Mouse (Mus musculus) embryonic facial prominence, embryonic 14.5 days (tissue): ENCODE measurements around the gene 6030458C11Rik. TPM values are rescaled to one million over a fixed set of nuclear protein-coding genes. Genes with fewer than 3 reads are reported as not detected.

Experiments
- ATAC-seq: fragments of 200-750 bp; cut with Nextera tagmentation; 2 replicates; pipeline ENCODE4 v1.8.0; 2017; ENCODE audit warnings: low read depth, moderate number of reproducible peaks, moderate TSS enrichment
- DNase-seq: peaks from one replicate; pipeline ENCODE4 v3.0.0-alpha.2; 2015; ENCODE audit warnings: low spot score
- H3K27ac ChIP-seq: fragments of 300-500 bp; sonication (generic); replicated peaks from 2 replicates; pipeline ENCODE4 v1.5.1; 2014; ENCODE audit warnings: low read depth, mild to moderate bottlenecking, low read length, moderate library complexity
- H3K27me3 ChIP-seq: fragments of 300-500 bp; sonication (generic); replicated peaks from 2 replicates; pipeline ENCODE4 v1.6.1; 2014; ENCODE audit warnings: low read length; ENCODE audit not compliant: control insufficient read depth, insufficient read depth
- H3K36me3 ChIP-seq: fragments of 300-500 bp; sonication (generic); 2 replicates; pipeline ENCODE4 v1.6.1; 2014; ENCODE audit warnings: low read length, mixed read lengths; ENCODE audit not compliant: control insufficient read depth, insufficient read depth
- H3K4me1 ChIP-seq: fragments of 300-500 bp; sonication (generic); 2 replicates; pipeline ENCODE4 v1.6.1; 2014; ENCODE audit warnings: antibody characterized with exemption, low read length; ENCODE audit not compliant: control insufficient read depth, insufficient read depth
- H3K4me2 ChIP-seq: fragments of 300-500 bp; sonication (generic); 2 replicates; pipeline ENCODE4 v1.6.1; 2014; ENCODE audit warnings: low read depth, mild to moderate bottlenecking, low read length, moderate library complexity, mixed read lengths
- H3K4me3 ChIP-seq: fragments of 300-500 bp; sonication (generic); 2 replicates; pipeline ENCODE4 v1.5.1; 2014; ENCODE audit warnings: low read depth, mild to moderate bottlenecking, low read length
- H3K9ac ChIP-seq: fragments of 300-500 bp; sonication (generic); 2 replicates; pipeline ENCODE4 v1.6.1; 2014; ENCODE audit warnings: low read depth, mild to moderate bottlenecking, low read length, moderate library complexity, mixed read lengths
- H3K9me3 ChIP-seq: fragments of 300-500 bp; sonication (generic); 2 replicates; pipeline ENCODE4 v1.6.1; 2016; ENCODE audit warnings: low read length; ENCODE audit not compliant: control insufficient read depth
- WGBS: fragments of 180-500 bp; shearing (Covaris S2); extraction: QIAGEN DNeasy Blood & Tissue Kit; methylation state at CpG from one replicate; pipeline ENCODE4 v1.1.7; 2014; 5-methylcytosine and 5-hydroxymethylcytosine counted together
- polyA plus RNA-seq: library from polyadenylated mRNA; unstranded; fragments of >200 nt; fragmentation: Nextera tagmentation; extraction: Ambion mirVana; gene quantifications from 2 replicates; pipeline ENCODE4 v1.2.1, GENCODE M21; 2014

The 6030458C11Rik gene
- polyA plus RNA-seq, 1 experiment from 2014 or later = 20.6 TPM

DNA sequence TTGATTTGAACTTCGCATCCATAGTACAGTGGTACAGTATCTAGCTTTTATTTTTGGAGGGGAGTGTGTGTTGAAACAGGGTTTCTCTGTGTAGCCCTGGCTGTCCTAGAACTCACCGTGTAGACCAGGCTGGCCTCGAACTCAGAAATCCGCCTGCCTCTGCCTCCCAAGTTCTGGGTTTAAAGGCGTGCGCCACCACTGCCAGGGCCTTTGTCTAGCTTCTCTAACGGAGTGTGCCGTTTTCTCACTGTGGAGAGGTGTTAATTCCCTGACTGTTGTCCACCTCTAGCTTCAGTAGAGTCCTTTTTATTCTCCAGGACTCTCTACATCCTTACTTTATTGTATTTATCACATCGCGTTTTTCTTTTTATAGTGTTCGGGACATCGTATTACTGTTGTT, 959 bp upstream of the 6030458C11Rik start:
- ATAC-seq = no peak
- Histone ChIP-seq H3K9me3 (no peaks in the 10 kb centered on the region), H3K27ac (no peak overlapping the region), H3K36me3 (peaks cover 58% of the 10 kb centered on the region), H3K4me3 (peak overlapping the region; percentile 88), H3K27me3 (no peaks in the 10 kb centered on the region), H3K4me1 (peaks cover 11% of the 10 kb centered on the region), H3K4me2 (peak overlapping the region; percentile 80), H3K9ac (peak overlapping the region; percentile 94)
- no peak for DNase-seq
- WGBS = 48% methylated on average over 12 of the region's 12 CpGs

DNA sequence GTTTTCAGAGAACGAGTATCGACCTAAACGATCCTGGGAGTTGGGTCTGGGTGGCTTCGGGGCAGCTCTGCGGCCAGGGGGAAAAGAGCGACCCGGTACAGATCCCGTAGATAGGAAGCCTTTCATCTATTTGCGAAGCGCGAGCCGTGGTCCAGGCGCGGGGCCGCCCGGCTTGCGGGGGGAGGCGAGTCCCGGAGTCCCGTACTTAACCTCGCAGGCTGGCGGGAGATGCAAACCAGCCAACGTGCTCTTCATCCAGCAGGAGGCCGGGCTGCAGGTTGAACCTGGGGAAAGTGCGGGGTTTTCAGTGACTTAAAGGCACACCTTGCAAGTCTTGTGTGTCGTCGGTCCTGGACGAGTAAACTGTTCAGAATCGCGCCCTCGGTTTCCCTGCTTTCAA, 516 bp upstream of the 6030458C11Rik start:
- H3K27me3 ChIP-seq = no peaks in the 10 kb centered on the region
- no peaks in the 10 kb centered on the region for H3K9me3 ChIP-seq
- H3K27ac ChIP-seq = 0 out of 2 replicates have a peak overlapping the region, but pooled peaks have one; percentile 58
- under 1% methylated on average over 21 of the region's 31 CpGs for WGBS
- H3K4me2 ChIP-seq = peak overlapping the region; percentile 80
- DNase-seq = peak; percentile 29
- H3K9ac ChIP-seq = peak overlapping the region; percentile 94
- peak overlapping the region; percentile 88 for H3K4me3 ChIP-seq
- H3K4me1 ChIP-seq = peaks cover 11% of the 10 kb centered on the region
- ATAC-seq = no peak; the same call in 1 of the 2 replicates
- H3K36me3 ChIP-seq = peaks cover 60% of the 10 kb centered on the region

DNA sequence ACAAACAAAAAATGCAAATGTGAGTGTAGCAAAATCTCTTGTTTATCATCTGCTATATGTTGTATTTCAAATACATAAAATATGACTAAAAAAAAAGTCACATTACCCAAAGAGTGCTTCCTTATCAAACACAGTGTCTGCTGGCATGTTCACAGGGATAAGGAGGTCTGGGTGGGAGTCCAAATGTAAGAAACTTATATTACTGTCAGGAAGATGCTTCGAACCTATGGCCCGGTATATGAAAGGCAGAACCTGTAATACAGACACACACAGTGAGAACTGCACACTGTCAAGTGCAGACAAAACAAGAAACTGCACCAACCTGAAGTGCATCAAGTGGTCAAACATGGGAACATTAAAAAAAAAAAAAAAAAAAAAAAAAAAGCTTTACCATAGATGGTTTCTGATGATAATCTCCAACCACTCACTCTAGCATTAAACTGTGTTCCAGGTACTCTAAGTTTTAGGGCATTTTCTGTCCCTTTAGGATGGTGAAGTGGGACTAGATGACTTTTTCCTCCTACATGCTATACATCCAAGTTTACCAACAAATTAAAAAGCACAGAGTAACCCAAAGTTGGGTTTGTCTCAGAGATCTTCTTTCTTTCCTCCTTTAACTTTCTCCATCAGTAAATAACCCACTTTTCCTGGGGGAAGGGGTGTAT, 862 bp downstream of the 6030458C11Rik start:
- H3K4me2 ChIP-seq = peak overlapping the region; percentile 57
- H3K9ac ChIP-seq = peak overlapping the region; percentile 94
- peaks cover 11% of the 10 kb centered on the region for H3K4me1 ChIP-seq
- no peak for DNase-seq
- H3K27me3 ChIP-seq = no peaks in the 10 kb centered on the region
- peaks cover 60% of the 10 kb centered on the region for H3K36me3 ChIP-seq
- H3K4me3 ChIP-seq = peak overlapping the region; percentile 88
- no peak for ATAC-seq
- H3K27ac ChIP-seq = no peak overlapping the region
- 90% methylated on average over 2 of the region's 2 CpGs for WGBS
- H3K9me3 ChIP-seq = no peaks in the 10 kb centered on the region

DNA sequence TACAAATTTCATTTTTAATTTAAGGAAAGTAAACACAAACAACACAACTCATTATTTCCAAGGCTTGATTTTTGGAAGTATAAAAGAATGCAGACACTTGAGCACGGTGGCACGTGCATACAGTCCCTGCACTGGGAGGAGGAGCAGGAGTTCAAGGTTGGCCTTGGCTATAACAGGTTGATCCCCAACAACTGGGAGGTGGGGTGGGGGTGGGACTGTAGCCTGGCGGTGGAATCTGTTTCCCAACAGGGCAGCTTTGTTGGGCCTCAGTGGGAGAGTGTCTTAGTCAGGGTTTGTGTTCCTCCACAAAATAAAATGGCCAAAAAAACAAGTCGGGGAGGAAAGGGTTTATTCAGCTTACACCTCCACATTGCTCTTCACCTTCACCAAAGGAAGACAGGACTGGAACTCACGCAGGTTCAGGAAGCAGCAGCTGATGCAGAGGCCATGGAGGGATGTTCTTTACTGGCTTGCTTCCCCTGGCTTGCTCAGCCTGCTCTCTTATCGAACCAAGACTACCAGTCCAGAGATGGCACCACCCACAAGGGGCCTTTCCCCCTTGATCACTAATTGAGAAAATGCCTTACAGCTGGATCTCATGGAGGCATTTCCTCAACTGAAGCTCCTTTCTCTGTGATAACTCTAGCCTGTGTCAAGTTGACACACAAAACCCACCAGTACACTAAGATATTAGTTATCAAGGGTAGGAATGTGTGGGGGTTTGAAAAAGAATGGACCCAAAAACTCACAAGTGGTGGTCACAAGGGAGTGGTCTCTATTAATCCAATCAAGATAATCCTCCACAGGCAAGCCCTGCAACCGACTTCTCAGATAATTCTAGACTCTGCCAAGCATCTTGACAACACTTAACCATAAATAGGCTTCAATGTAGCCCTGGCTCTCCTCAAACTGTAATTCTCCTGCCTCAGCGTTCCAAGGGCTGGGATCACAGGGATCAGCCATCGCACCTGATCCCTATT, 1.7 kb downstream of the 6030458C11Rik start:
- H3K4me3 ChIP-seq = no peak overlapping the region
- no peak for DNase-seq
- no peak for ATAC-seq
- WGBS = 74% methylated on average over 9 of the region's 9 CpGs
- H3K9ac ChIP-seq = no peak overlapping the region
- 0 out of 2 replicates have a peak overlapping the region, but pooled peaks have one; percentile 57 for H3K4me2 ChIP-seq
- no peaks in the 10 kb centered on the region for H3K27me3 ChIP-seq
- H3K4me1 ChIP-seq = peaks cover 11% of the 10 kb centered on the region
- H3K36me3 ChIP-seq = peaks cover 60% of the 10 kb centered on the region
- no peak overlapping the region for H3K27ac ChIP-seq
- H3K9me3 ChIP-seq = no peaks in the 10 kb centered on the region

DNA sequence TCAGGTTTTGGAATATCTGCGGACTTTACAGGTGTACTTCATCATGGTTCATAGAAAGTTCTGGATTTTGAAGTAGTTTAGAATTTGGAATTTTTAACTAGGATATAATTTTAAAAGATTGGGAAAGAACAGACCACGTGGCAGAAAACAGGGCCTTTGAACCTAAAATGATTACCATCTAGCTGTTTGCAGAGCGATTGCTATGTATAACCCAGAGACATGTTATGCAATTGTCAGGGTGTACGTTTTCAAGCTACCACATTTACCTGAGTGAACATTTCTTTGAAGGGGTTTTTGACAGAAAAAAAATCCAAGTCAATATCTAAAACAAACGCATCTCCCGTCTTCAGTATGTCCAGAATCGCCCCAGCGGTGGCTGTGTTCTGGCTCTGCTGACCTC, 6.9 kb downstream of the 6030458C11Rik start:
- no peak overlapping the region for H3K27ac ChIP-seq
- no peak overlapping the region for H3K4me3 ChIP-seq
- no peaks in the 10 kb centered on the region for H3K9me3 ChIP-seq
- 97% methylated on average over 8 of the region's 8 CpGs for WGBS
- H3K27me3 ChIP-seq = no peaks in the 10 kb centered on the region
- no peak for DNase-seq
- no peaks in the 10 kb centered on the region for H3K4me1 ChIP-seq
- H3K36me3 ChIP-seq = peaks cover 92% of the 10 kb centered on the region
- no peak overlapping the region for H3K4me2 ChIP-seq
- no peak for ATAC-seq
- no peak overlapping the region for H3K9ac ChIP-seq

DNA sequence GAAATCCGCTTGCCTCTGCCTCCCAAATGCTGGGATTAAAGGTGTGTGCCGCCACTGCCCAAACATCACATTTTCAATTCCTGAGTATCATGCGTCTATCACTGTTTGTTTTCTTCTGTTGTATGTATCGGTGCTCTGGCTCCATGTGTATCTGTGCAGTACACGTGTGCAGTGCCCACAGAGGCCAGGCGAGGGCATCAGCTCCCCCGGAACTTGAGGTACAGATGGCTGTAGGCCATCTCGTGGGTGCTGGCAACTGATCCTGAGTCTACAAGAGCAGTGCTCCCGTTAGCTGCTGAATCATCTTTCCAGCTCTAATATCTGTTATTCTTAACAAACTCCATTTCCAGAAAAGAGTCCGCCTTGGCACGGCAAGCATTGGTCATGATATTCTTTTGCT, 11.8 kb downstream of the 6030458C11Rik start:
- Histone ChIP-seq H3K4me1 (no peaks in the 10 kb centered on the region), H3K36me3 (peaks cover 96% of the 10 kb centered on the region), H3K9ac (no peak overlapping the region), H3K4me2 (no peak overlapping the region), H3K9me3 (no peaks in the 10 kb centered on the region), H3K4me3 (no peak overlapping the region), H3K27ac (no peak overlapping the region), H3K27me3 (no peaks in the 10 kb centered on the region)
- 94% methylated on average over 11 of the region's 11 CpGs for WGBS
- DNase-seq = no peak
- ATAC-seq = no peak

DNA sequence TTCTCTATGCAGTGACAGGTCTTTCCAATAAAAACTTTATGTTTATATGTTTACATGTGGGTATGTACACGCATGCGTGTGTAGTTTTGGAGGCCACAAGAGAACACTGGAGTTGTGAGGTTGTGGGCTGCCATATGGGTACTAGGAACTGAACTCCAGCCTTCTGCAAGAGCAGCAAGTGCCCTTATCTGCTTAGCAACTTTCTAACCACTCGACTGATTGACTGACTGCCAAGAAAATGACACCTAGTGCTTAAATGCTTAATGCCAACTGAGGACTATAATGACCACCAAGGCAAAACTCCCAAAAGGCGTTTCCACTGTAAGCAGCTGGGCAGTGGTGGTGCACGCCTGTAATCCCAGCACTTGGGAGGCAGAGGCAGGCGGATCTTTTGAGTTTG, 15.1 kb downstream of the 6030458C11Rik start:
- Histone ChIP-seq H3K27ac (no peak overlapping the region), H3K9ac (no peak overlapping the region), H3K9me3 (no peaks in the 10 kb centered on the region), H3K27me3 (no peaks in the 10 kb centered on the region), H3K4me3 (no peak overlapping the region), H3K36me3 (peaks cover 79% of the 10 kb centered on the region), H3K4me2 (no peak overlapping the region), H3K4me1 (no peaks in the 10 kb centered on the region)
- DNase-seq (no peak), ATAC-seq (no peak)
- 91% methylated on average over 6 of the region's 6 CpGs for WGBS

DNA sequence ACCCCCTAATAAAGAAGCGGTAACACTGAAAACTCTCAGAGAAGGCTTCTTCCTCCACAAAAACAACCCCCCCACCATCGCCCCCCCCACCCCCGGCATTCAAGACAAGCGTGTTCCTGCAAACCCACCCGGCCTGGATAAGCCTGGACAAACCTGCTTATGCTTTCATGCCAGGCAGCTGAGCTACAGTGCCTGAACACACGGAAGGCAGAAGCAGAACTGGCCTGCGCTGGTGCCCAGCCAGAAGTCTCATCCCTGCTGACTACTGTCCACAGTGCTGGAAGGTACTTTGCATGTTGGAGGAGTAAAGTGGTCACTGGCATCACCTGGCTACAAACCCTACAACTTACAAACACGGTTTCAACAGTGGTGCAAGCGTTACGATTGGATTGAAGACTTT, 17.4 kb downstream of the 6030458C11Rik start:
- Histone ChIP-seq H3K36me3 (peaks cover 58% of the 10 kb centered on the region), H3K4me1 (no peaks in the 10 kb centered on the region), H3K27ac (no peak overlapping the region), H3K9me3 (no peaks in the 10 kb centered on the region), H3K4me2 (no peak overlapping the region), H3K27me3 (no peaks in the 10 kb centered on the region), H3K4me3 (no peak overlapping the region), H3K9ac (no peak overlapping the region)
- ATAC-seq = no peak
- DNase-seq = no peak
- WGBS = 94% methylated on average over 10 of the region's 10 CpGs
